10 mouse cellular contexts compared by ENCODE assay signal in the genomic region with DNA sequence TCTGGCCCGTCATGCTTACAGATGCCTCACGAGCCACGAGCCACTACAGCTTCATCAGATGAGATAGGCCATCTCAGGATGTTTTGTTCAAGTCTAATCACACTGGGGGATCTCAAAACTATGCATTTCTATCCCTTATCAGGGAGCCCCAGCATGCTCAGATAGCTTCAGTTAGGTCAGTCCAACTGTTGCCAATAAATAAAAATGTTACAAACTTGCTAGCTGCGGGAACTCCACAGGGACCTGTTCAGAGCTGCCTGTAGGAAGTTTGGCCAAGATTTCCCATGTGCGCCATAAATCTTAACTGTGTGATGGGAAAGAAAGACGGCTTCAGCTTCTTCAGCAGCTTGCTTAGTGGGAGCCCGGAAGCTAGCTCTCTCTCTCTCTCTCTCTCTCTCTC. TPM values are rescaled to one million over a fixed set of nuclear protein-coding genes. Genes with fewer than 3 reads are reported as not detected.
DNase-seq lines count a peak whose midpoint lies in the region; ATAC-seq and TF ChIP-seq lines count a peak whose summit lies in the region.
"Had no signal": no experiment of that assay in that cellular context is flagged by ENCODE, and none has a peak within 500 bp of the region (broad histone marks: within the 10 kb centered on the region; RNA-seq: fewer than 3 reads in every experiment).

No protein-coding gene starts in this region.

- no peaks in the 10 kb centered on the region for H3K36me3 ChIP-seq in lung, embryonic 15.5 days
- no peaks in the 10 kb centered on the region for H3K36me3 ChIP-seq in lung, postnatal 0 days (ENCODE audit: insufficient read depth, low read length)
- H3K36me3 ChIP-seq: heart, embryonic 15.5 days had no signal

- no peak for TF ChIP-seq EP300 in lung, postnatal 0 days (IDR thresholded peaks at IDR 0.05)

- H3K27me3 ChIP-seq in lung, embryonic 15.5 days = no peaks in the 10 kb centered on the region
- no peaks in the 10 kb centered on the region for H3K27me3 ChIP-seq in lung, postnatal 0 days (replicated peaks; ENCODE audit: insufficient read depth, low read length)
- H3K27me3 ChIP-seq: heart, embryonic 15.5 days; Patski had no signal

- H3K9me3 ChIP-seq in lung, embryonic 15.5 days = no peaks in the 10 kb centered on the region
- H3K9me3 ChIP-seq in lung, postnatal 0 days (ENCODE audit: low read length) = no peaks in the 10 kb centered on the region
- H3K9me3 ChIP-seq: heart, embryonic 15.5 days had no signal

- H3K4me1 ChIP-seq in lung, embryonic 15.5 days = no peaks in the 10 kb centered on the region
- no peaks in the 10 kb centered on the region for H3K4me1 ChIP-seq in lung, postnatal 0 days (ENCODE audit: insufficient read depth, low read depth, low read length)

- ATAC-seq in lung, embryonic 15.5 days (ENCODE audit: borderline replicate concordance, extremely low read depth, low FRiP score, low TSS enrichment) = peak; percentile 49; the same call in 1 of the 2 replicates
- ATAC-seq in lung, postnatal 0 days = no peak
- no peak for ATAC-seq in cerebellum, adult (ENCODE audit: insufficient number of reproducible peaks, low FRiP score, low TSS enrichment)
- ATAC-seq: Patski had no signal

- 46% methylated on average over 7 of the region's 7 CpGs for WGBS in lung, embryonic 15.5 days
- 45% methylated on average over 7 of the region's 7 CpGs for WGBS in lung, postnatal 0 days

- no peak overlapping the region for H3K4me2 ChIP-seq in lung, embryonic 15.5 days
- H3K4me2 ChIP-seq in lung, postnatal 0 days (replicated peaks; ENCODE audit: low read depth, low read length) = no peak overlapping the region
- H3K4me2 ChIP-seq: heart, embryonic 15.5 days had no signal

- peak; percentile 22 to 59 for DNase-seq in adrenal gland, adult (ENCODE audit: inconsistent age in 2 of 2, low spot score in 1 of 2)
- no peak for DNase-seq in adrenal gland, postnatal 4 days (ENCODE audit: low spot score in 2 of 2)
- no peak for DNase-seq in lung, postnatal 0 days (ENCODE audit: low spot score)
- peak; percentile 26 for DNase-seq in heart, postnatal 4 days
- peak; percentile 58 for DNase-seq in lung, postnatal 36 days
- no peak for DNase-seq in cerebellum, adult 9-10 months

- no peak overlapping the region for H3K4me3 ChIP-seq in lung, embryonic 15.5 days
- no peak overlapping the region for H3K4me3 ChIP-seq in lung, postnatal 0 days (ENCODE audit: low read depth, low read length)
- H3K4me3 ChIP-seq: heart, embryonic 15.5 days had no signal

- H3K27ac ChIP-seq in lung, embryonic 15.5 days = no peak overlapping the region
- H3K27ac ChIP-seq in lung, postnatal 0 days (ENCODE audit: low read length) = no peak overlapping the region
- H3K27ac ChIP-seq: heart, embryonic 15.5 days had no signal

- TF ChIP-seq CTCF in lung, postnatal 0 days (IDR thresholded peaks at IDR 0.05) = no peak

- no peak overlapping the region for H3K9ac ChIP-seq in lung, embryonic 15.5 days
- H3K9ac ChIP-seq in lung, postnatal 0 days (replicated peaks; ENCODE audit: low read depth) = no peak overlapping the region
- H3K9ac ChIP-seq: heart, embryonic 15.5 days had no signal

RNA-seq across cellular contexts. Expression of a gene that starts 15.8 kb away (rescaled TPM):
- 10 to 100 TPM; 14.4 to 18.8 TPM for total RNA-seq in adrenal gland, postnatal 4 days (2021)
- 12.7 and 12.9 TPM in 2 replicates for polyA plus RNA-seq in lung, embryonic 15.5 days (2015; fragmentation: Nextera tagmentation; extraction: Ambion mirVana)
- 7.4 and 7.8 TPM in 2 replicates for polyA plus RNA-seq in lung, postnatal 0 days (2015; fragmentation: Nextera tagmentation; extraction: Ambion mirVana)
- 1 to 10 TPM; 4.6 to 5.2 TPM for total RNA-seq in heart, postnatal 4 days (2021)

Comparison
In these comparisons a context has a peak if more than half of its experiments do, and no peak if none do; other contexts are left out.
1. DNase-seq: peak in adrenal gland, adult (2 of 2), heart, postnatal 4 days (single experiment) and lung, postnatal 36 days (single experiment); none in adrenal gland, postnatal 4 days (0 of 2), lung, postnatal 0 days (single experiment) and cerebellum, adult 9-10 months (single experiment).